Mouse (Mus musculus): ENCODE measurements around the gene Mvb12a. TPM values are rescaled to one million over a fixed set of nuclear protein-coding genes. Genes with fewer than 3 reads are reported as not detected.

The Mvb12a gene
- polyA plus RNA-seq, 1 experiment = 251 TPM

DNA sequence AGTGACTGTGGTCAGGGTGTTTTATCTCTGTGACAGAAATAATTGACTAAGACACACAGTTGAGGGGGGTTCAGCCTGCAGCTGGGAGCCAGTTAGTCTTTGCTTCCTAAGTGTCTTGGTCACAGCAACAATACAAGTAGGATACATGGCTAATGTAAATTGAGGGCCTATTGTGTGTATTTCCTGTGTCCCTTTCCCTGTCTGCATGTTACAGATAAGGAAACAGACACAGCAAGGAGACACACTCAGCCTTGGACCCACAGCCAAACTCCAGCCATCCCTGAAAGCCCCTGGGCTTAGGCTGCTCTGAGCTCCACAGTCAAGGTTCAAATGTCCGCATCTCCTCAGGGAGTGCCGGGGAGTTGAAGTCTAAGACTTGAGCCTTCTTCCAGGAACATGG lies 11.9 kb downstream of the Mvb12a start:
- Histone ChIP-seq H3K36me3 (ENCODE audit: control insufficient read depth, insufficient read depth, low read length) (no peaks in the 10 kb centered on the region), H3K4me1 (ENCODE audit: control insufficient read depth, insufficient read depth, insufficient read length, low read length) (peaks cover 10% of the 10 kb centered on the region; the same call in 1 of the 2 replicates), H3K4me3 (ENCODE audit: low read depth, low read length) (no peak overlapping the region), H3K27me3 (ENCODE audit: control insufficient read depth, insufficient read depth, low read length) (peaks cover 14% of the 10 kb centered on the region; the same call in 1 of the 2 replicates), H3K27ac (ENCODE audit: insufficient read depth, low read depth, low read length) (no peak overlapping the region)
- 87% methylated on average over 2 of the region's 2 CpGs for WGBS
- TF ChIP-seq POLR2A (IDR thresholded peaks at IDR 0.05; ENCODE audit: low read depth, low read length) (no peak), CTCF (IDR thresholded peaks at IDR 0.05; ENCODE audit: extremely low read depth, insufficient read length, insufficient replicate concordance, low read depth, low read length) (no peak)

DNA sequence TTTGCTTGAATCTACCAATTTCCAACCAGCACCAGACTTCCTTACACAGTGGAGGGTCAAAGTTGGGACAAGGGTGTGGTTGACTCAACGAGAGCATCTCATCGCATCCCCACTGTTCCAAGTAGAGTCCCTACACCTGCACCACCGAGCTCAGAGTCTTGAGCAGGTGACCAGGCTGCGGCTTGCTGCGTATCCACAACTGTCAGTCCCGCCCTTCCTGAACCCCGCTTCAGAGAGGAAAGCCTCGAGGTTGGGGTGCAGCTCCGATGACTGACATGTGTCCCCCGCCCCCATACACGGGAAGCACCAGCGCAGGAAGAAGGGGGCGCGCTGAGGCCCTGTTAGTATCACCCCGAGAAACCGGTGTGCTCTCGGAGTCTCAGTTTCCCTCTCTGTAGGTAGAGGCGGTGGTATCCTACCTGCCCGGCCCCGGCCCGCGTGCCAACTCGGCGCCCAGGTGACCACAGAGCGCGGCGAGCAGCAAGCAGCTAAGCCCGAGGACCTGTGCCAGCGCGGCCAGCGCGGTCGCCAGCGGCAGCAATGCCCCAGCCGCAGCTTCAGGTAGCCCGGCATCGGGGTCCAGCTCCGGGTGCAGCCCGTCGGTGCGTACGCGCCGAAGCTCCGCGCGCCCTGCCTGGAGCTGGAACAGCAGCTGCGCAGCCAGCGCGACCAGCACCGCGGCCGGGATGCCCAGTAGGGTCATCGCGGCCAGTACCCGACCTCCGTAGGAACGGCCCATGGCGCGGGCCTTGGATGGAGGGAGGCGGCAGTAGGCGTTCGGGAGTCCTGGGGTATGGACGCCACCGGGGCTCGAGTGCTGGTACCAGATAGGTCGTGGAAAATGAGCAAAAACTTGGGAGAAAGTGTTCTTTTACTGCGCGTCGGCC lies 15.6 kb downstream of the Mvb12a start, which contains the start of gene Tmem221:
Gene Tmem221 (minus strand): TSS at position 801 of the 887 bp plus-strand sequence.
- Histone ChIP-seq H3K27me3 (ENCODE audit: control insufficient read depth, insufficient read depth, low read length) (peaks cover 18% of the 10 kb centered on the region; the same call in 1 of the 2 replicates), H3K27ac (ENCODE audit: insufficient read depth, low read depth, low read length) (no peak within 1 kb of the TSS), H3K4me3 (ENCODE audit: low read depth, low read length) (peak within 1 kb of the TSS; percentile 59), H3K4me1 (ENCODE audit: control insufficient read depth, insufficient read depth, insufficient read length, low read length) (peaks cover 13% of the 10 kb centered on the region), H3K36me3 (ENCODE audit: control insufficient read depth, insufficient read depth, low read length) (no peaks in the 10 kb centered on the region)
- 4% methylated on average over 70 of the region's 70 CpGs for WGBS
- TF ChIP-seq POLR2A (IDR thresholded peaks at IDR 0.05; ENCODE audit: low read depth, low read length) (no peak), CTCF (IDR thresholded peaks at IDR 0.05; ENCODE audit: extremely low read depth, insufficient read length, insufficient replicate concordance, low read depth, low read length) (no peak)

DNA sequence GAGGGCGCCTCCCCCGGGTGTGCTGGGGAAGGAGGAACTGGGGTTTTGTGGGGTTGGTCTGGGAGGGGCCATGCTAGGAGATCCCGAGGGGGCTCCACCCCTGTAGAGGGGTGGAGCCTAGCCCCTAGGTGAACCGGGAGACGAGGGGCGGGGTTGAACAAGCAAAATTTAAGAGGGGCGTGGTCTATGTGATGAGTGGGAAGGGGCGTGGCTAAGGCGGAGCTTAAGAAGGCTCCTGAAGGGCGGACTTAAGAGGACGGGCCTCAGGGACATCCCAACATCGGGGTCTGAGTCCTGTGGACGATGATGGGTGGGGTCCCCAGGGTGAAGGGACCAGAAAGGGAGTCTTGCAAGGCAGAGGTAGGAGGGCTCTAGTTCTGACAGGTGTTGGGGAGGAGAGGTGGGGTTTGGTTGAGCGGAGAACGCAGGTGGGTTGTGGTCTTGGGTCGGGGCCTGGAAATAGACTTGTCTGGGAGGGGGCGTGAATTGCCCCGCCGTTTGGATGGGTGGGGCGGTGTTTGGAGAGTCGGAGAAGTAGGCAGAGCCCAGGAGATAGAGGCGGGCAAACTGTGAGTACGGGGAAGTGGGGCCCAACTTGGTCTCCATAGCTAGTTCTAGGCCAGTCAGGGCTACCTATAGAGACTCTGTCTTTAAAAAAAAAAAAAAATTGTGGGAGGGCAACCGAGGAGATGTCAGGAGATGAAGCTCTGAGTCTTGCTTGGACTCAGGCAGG lies 16.4 kb downstream of the Mvb12a start:
- Histone ChIP-seq H3K27me3 (ENCODE audit: control insufficient read depth, insufficient read depth, low read length) (peaks cover 18% of the 10 kb centered on the region; the same call in 1 of the 2 replicates), H3K4me3 (ENCODE audit: low read depth, low read length) (peak overlapping the region; percentile 59), H3K4me1 (ENCODE audit: control insufficient read depth, insufficient read depth, insufficient read length, low read length) (peaks cover 13% of the 10 kb centered on the region), H3K36me3 (ENCODE audit: control insufficient read depth, insufficient read depth, low read length) (no peaks in the 10 kb centered on the region), H3K27ac (ENCODE audit: insufficient read depth, low read depth, low read length) (no peak overlapping the region)
- TF ChIP-seq POLR2A (IDR thresholded peaks at IDR 0.05; ENCODE audit: low read depth, low read length) (no peak; the same call in 1 of the 2 replicates), CTCF (IDR thresholded peaks at IDR 0.05; ENCODE audit: extremely low read depth, insufficient read length, insufficient replicate concordance, low read depth, low read length) (no peak)
- WGBS = 4% methylated on average over 24 of the region's 24 CpGs

DNA sequence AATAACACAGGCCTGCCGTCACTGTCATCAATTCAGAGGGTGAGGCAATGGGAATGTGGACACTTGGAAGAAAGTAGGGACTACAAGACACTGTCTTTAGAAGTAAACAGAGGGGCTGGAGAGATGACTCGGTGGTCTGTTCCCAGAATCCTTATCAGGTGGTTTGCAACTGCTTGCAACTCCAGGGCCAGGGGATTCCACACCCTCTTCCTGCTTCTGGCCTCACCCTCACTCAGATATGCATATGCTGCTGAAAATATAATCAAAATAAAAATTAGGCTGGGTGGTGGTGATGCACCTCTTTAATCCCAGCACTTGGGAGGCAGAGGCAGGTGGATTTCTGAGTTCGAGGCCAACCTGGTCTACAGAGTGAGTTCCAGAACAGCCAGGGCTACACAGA lies 17.3 kb downstream of the Mvb12a start:
- Histone ChIP-seq H3K4me3 (ENCODE audit: low read depth, low read length) (no peak overlapping the region), H3K4me1 (ENCODE audit: control insufficient read depth, insufficient read depth, insufficient read length, low read length) (peaks cover 13% of the 10 kb centered on the region)
- TF ChIP-seq CTCF (IDR thresholded peaks at IDR 0.05; ENCODE audit: extremely low read depth, insufficient read length, insufficient replicate concordance, low read depth, low read length) (no peak), POLR2A (IDR thresholded peaks at IDR 0.05; ENCODE audit: low read depth, low read length) (no peak)

DNA sequence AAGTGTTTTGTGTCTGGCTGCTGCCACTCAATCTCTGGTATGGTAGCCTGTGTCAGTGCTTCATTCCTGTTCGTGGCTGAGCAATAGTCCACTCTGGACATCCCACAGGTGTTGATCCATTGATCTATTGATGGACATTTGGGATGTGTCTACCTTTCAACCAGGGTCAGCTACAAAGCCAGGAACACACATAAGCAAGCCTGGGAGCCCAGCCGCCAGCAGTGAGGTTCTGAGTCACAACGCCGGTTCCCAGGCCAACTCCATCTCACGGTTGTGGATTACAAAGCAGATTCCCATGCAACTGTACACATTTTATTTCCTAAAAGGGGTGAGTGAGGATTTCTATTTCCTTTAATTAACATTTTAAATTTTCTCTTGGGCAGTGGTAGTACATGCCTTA lies 18.0 kb downstream of the Mvb12a start:
- H3K27ac ChIP-seq (ENCODE audit: insufficient read depth, low read depth, low read length) = no peak overlapping the region
- no peak overlapping the region for H3K4me3 ChIP-seq (ENCODE audit: low read depth, low read length)
- H3K27me3 ChIP-seq (ENCODE audit: control insufficient read depth, insufficient read depth, low read length) = peaks cover 18% of the 10 kb centered on the region; the same call in 1 of the 2 replicates
- 85% methylated on average over 5 of the region's 5 CpGs for WGBS
- no peaks in the 10 kb centered on the region for H3K36me3 ChIP-seq (ENCODE audit: control insufficient read depth, insufficient read depth, low read length)
- no peak for TF ChIP-seq POLR2A (IDR thresholded peaks at IDR 0.05; ENCODE audit: low read depth, low read length)
- no peak for TF ChIP-seq CTCF (IDR thresholded peaks at IDR 0.05; ENCODE audit: extremely low read depth, insufficient read length, insufficient replicate concordance, low read depth, low read length)
- peaks cover 13% of the 10 kb centered on the region for H3K4me1 ChIP-seq (ENCODE audit: control insufficient read depth, insufficient read depth, insufficient read length, low read length)

More for the DNA sequence above, 17.3 kb downstream of the Mvb12a start:
- H3K27ac ChIP-seq (ENCODE audit: insufficient read depth, low read depth, low read length) = no peak overlapping the region
- H3K27me3 ChIP-seq (ENCODE audit: control insufficient read depth, insufficient read depth, low read length) = peaks cover 18% of the 10 kb centered on the region; the same call in 1 of the 2 replicates
- H3K36me3 ChIP-seq (ENCODE audit: control insufficient read depth, insufficient read depth, low read length) = no peaks in the 10 kb centered on the region
- 67% methylated on average over 3 of the region's 3 CpGs for WGBS

DNA sequence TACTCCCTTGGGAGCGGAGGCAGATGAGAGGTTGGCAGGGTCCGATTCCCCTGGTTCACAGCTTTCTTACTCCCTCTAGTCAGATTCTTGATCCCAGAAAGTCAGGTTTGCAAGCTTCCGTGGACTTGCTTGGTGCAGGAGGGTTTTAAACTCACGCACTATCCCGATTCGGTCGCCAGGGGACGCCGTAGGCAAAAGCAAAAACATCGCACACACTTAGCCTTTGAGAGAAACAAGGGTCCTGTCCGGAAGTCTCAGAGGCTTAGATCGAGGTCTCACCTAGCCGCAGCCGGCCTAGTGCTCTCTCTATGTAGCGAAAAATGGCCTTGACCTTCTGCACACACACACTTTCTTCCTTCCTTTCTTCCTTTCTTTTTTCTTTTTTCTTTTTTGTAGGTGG lies 18.7 kb downstream of the Mvb12a start:
- Histone ChIP-seq H3K36me3 (ENCODE audit: control insufficient read depth, insufficient read depth, low read length) (no peaks in the 10 kb centered on the region), H3K27me3 (ENCODE audit: control insufficient read depth, insufficient read depth, low read length) (peaks cover 18% of the 10 kb centered on the region; the same call in 1 of the 2 replicates)
- WGBS = 3% methylated on average over 15 of the region's 15 CpGs

More for the DNA sequence above, 18.7 kb downstream of the Mvb12a start:
- Histone ChIP-seq H3K4me1 (ENCODE audit: control insufficient read depth, insufficient read depth, insufficient read length, low read length) (peaks cover 13% of the 10 kb centered on the region), H3K27ac (ENCODE audit: insufficient read depth, low read depth, low read length) (no peak overlapping the region), H3K4me3 (ENCODE audit: low read depth, low read length) (no peak overlapping the region)
- TF ChIP-seq CTCF (IDR thresholded peaks at IDR 0.05; ENCODE audit: extremely low read depth, insufficient read length, insufficient replicate concordance, low read depth, low read length) (peak; percentile 95), POLR2A (IDR thresholded peaks at IDR 0.05; ENCODE audit: low read depth, low read length) (no peak)
